Mouse (Mus musculus) heart, embryonic 16.5 days (tissue): ENCODE results near the gene Henmt1. TPM values are rescaled to one million over a fixed set of nuclear protein-coding genes. Genes with fewer than 3 reads are reported as not detected.

Experiments used
- ATAC-seq: fragments of 200-750 bp; cut with Nextera tagmentation; replicated peaks from 2 replicates; pipeline ENCODE4 v1.8.0; 2017; ENCODE audit warnings: moderate number of reproducible peaks; ENCODE audit not compliant: insufficient read depth, low FRiP score; ENCODE audit errors: extremely low read depth
- H3K27ac ChIP-seq: fragments of 300-500 bp; sonication (generic); 2 replicates; pipeline ENCODE4 v1.5.1; 2014; ENCODE audit warnings: mild to moderate bottlenecking, low read length, control low read depth, moderate library complexity
- H3K27me3 ChIP-seq: fragments of 300-500 bp; sonication (generic); 2 replicates; pipeline ENCODE4 v1.6.1; 2014; ENCODE audit warnings: low read length, mixed read lengths; ENCODE audit not compliant: control insufficient read depth, insufficient read depth
- H3K36me3 ChIP-seq: fragments of 300-500 bp; sonication (generic); 2 replicates; pipeline ENCODE4 v1.6.1; 2014; ENCODE audit not compliant: control insufficient read depth, insufficient read depth
- H3K4me1 ChIP-seq: fragments of 300-500 bp; sonication (generic); 2 replicates; pipeline ENCODE4 v1.6.1; 2014; ENCODE audit warnings: low read length, mixed read lengths; ENCODE audit not compliant: control insufficient read depth, insufficient read depth
- H3K4me2 ChIP-seq: fragments of 300-500 bp; sonication (generic); 2 replicates; pipeline ENCODE4 v1.6.1; 2014; ENCODE audit warnings: low read depth, mild to moderate bottlenecking, control low read depth, low read length
- H3K4me3 ChIP-seq: fragments of 300-500 bp; sonication (generic); 2 replicates; pipeline ENCODE4 v1.5.1; 2014; ENCODE audit warnings: mild to moderate bottlenecking, control low read depth, low read length
- H3K9ac ChIP-seq: fragments of 300-500 bp; sonication (generic); 2 replicates; pipeline ENCODE4 v1.6.1; 2014; ENCODE audit warnings: low read length, control low read depth
- H3K9me3 ChIP-seq: fragments of 300-500 bp; sonication (generic); replicated peaks from 2 replicates; pipeline ENCODE4 v1.6.1; 2016; ENCODE audit warnings: low read length; ENCODE audit not compliant: control insufficient read depth
- WGBS: fragments of 180-500 bp; shearing (Covaris S2); extraction: QIAGEN DNeasy Blood & Tissue Kit; methylation state at CpG from one replicate; pipeline ENCODE4 v1.1.7; 2014; 5-methylcytosine and 5-hydroxymethylcytosine counted together
- polyA plus RNA-seq: library from polyadenylated mRNA; unstranded; fragments of >200 nt; fragmentation: Nextera tagmentation; extraction: Ambion mirVana; gene quantifications from 2 replicates; pipeline ENCODE4 v1.2.1, GENCODE M21; 2015

The Henmt1 gene
- polyA plus RNA-seq, 1 experiment from 2014 or later: 0.39 TPM

GRCm38 (mm10) chr3:108977340-108978030 is 37.8 kb downstream of the Henmt1 start:
- Histone ChIP-seq H3K36me3 (peaks cover 29% of the 10 kb centered on the region), H3K27ac (no peak overlapping the region), H3K4me2 (no peak overlapping the region), H3K27me3 (no peaks in the 10 kb centered on the region), H3K4me1 (no peaks in the 10 kb centered on the region), H3K9ac (no peak overlapping the region), H3K4me3 (no peak overlapping the region), H3K9me3 (no peaks in the 10 kb centered on the region)
- ATAC-seq: no peak
- WGBS: 92% methylated on average over 13 of the region's 13 CpGs

GRCm38 (mm10) chr3:108981946-108982345 is 42.3 kb downstream of the Henmt1 start:
- WGBS: 68% methylated on average over 6 of the region's 6 CpGs
- peaks cover 26% of the 10 kb centered on the region for H3K36me3 ChIP-seq

GRCm38 (mm10) chr3:108983989-108984388 is 44.3 kb downstream of the Henmt1 start:
- Histone ChIP-seq H3K4me2 (no peak overlapping the region), H3K9ac (no peak overlapping the region), H3K27ac (no peak overlapping the region), H3K4me3 (no peak overlapping the region), H3K9me3 (no peaks in the 10 kb centered on the region), H3K4me1 (no peaks in the 10 kb centered on the region), H3K36me3 (peaks cover 13% of the 10 kb centered on the region), H3K27me3 (no peaks in the 10 kb centered on the region)
- WGBS: 32% methylated on average over 5 of the region's 5 CpGs
- no peak for ATAC-seq

More at GRCm38 (mm10) chr3:108981946-108982345, 42.3 kb downstream of the Henmt1 start:
- H3K4me3 ChIP-seq: no peak overlapping the region
- no peak overlapping the region for H3K4me2 ChIP-seq
- no peaks in the 10 kb centered on the region for H3K9me3 ChIP-seq
- H3K4me1 ChIP-seq: no peaks in the 10 kb centered on the region
- peak; percentile 49; the same call in 1 of the 2 replicates for ATAC-seq
- H3K27me3 ChIP-seq: no peaks in the 10 kb centered on the region
- no peak overlapping the region for H3K9ac ChIP-seq
- H3K27ac ChIP-seq: no peak overlapping the region

- Histone ChIP-seq H3K9ac (no peak overlapping the region), H3K4me2 (no peak overlapping the region), H3K27me3 (no peaks in the 10 kb centered on the region), H3K4me1 (no peaks in the 10 kb centered on the region), H3K4me3 (no peak overlapping the region), H3K27ac (no peak overlapping the region), H3K36me3 (0 out of 2 replicates have a peak, but pooled peaks cover 2% of the 10 kb centered on the region), H3K9me3 (no peaks in the 10 kb centered on the region)
- ATAC-seq: no peak
- 65% methylated on average over 1 of the region's 1 CpGs for WGBS
Measured at GRCm38 (mm10) chr3:108986534-108986933, 46.9 kb downstream of the Henmt1 start.

GRCm38 (mm10) chr3:108987009-108987659 is 47.5 kb downstream of the Henmt1 start:
- Histone ChIP-seq H3K27me3 (no peaks in the 10 kb centered on the region), H3K36me3 (0 out of 2 replicates have a peak, but pooled peaks cover 4% of the 10 kb centered on the region), H3K4me2 (no peak overlapping the region), H3K9me3 (no peaks in the 10 kb centered on the region), H3K9ac (no peak overlapping the region), H3K27ac (no peak overlapping the region), H3K4me1 (no peaks in the 10 kb centered on the region), H3K4me3 (no peak overlapping the region)
- WGBS: 71% methylated on average over 12 of the region's 12 CpGs
- no peak for ATAC-seq

GRCm38 (mm10) chr3:108989971-108990548 is 50.4 kb downstream of the Henmt1 start:
- H3K27me3 ChIP-seq: no peaks in the 10 kb centered on the region
- H3K4me2 ChIP-seq: no peak overlapping the region
- ATAC-seq: no peak
- H3K27ac ChIP-seq: no peak overlapping the region
- H3K4me3 ChIP-seq: no peak overlapping the region
- 71% methylated on average over 9 of the region's 9 CpGs for WGBS
- H3K36me3 ChIP-seq: 0 out of 2 replicates have a peak, but pooled peaks cover 7% of the 10 kb centered on the region
- no peaks in the 10 kb centered on the region for H3K4me1 ChIP-seq
- H3K9me3 ChIP-seq: no peaks in the 10 kb centered on the region
- H3K9ac ChIP-seq: no peak overlapping the region

GRCm38 (mm10) chr3:108994477-108994876 is 54.8 kb downstream of the Henmt1 start:
- ATAC-seq: no peak
- no peaks in the 10 kb centered on the region for H3K9me3 ChIP-seq
- no peak overlapping the region for H3K4me3 ChIP-seq
- H3K4me2 ChIP-seq: no peak overlapping the region
- no peak overlapping the region for H3K9ac ChIP-seq
- H3K36me3 ChIP-seq: 0 out of 2 replicates have a peak, but pooled peaks cover 5% of the 10 kb centered on the region
- peaks cover 2% of the 10 kb centered on the region; the same call in 1 of the 2 replicates for H3K4me1 ChIP-seq
- WGBS: 83% methylated on average over 2 of the region's 2 CpGs
- no peaks in the 10 kb centered on the region for H3K27me3 ChIP-seq
- H3K27ac ChIP-seq: no peak overlapping the region

GRCm38 (mm10) chr3:108995379-108995778 is 55.7 kb downstream of the Henmt1 start:
- Histone ChIP-seq H3K4me2 (no peak overlapping the region), H3K9me3 (no peaks in the 10 kb centered on the region), H3K36me3 (0 out of 2 replicates have a peak, but pooled peaks cover 5% of the 10 kb centered on the region), H3K27me3 (no peaks in the 10 kb centered on the region), H3K9ac (no peak overlapping the region), H3K27ac (no peak overlapping the region), H3K4me3 (no peak overlapping the region), H3K4me1 (peaks cover 2% of the 10 kb centered on the region; the same call in 1 of the 2 replicates)
- ATAC-seq: no peak
- 68% methylated on average over 2 of the region's 2 CpGs for WGBS

GRCm38 (mm10) chr3:108997284-108997683 is 57.6 kb downstream of the Henmt1 start:
- H3K9me3 ChIP-seq: no peaks in the 10 kb centered on the region
- H3K4me2 ChIP-seq: peak overlapping the region; percentile 4; the same call in 1 of the 2 replicates
- peaks cover 2% of the 10 kb centered on the region; the same call in 1 of the 2 replicates for H3K4me1 ChIP-seq
- H3K36me3 ChIP-seq: peaks cover 6% of the 10 kb centered on the region; the same call in 1 of the 2 replicates
- H3K27ac ChIP-seq: no peak overlapping the region
- 33% methylated on average over 11 of the region's 11 CpGs for WGBS
- ATAC-seq: peak; percentile 41; the same call in 1 of the 2 replicates
- H3K9ac ChIP-seq: no peak overlapping the region
- H3K4me3 ChIP-seq: no peak overlapping the region
- no peaks in the 10 kb centered on the region for H3K27me3 ChIP-seq
